Mouse (Mus musculus) olfactory bulb, adult 2 months (tissue): Measurements from ENCODE around the gene Galntl5.

ENCODE experiments used
- CTCF ChIP-seq: fragments of 200-500 bp; IDR thresholded peaks from 2 replicates; pipeline ENCODE4 v1.5.1; 2012; ENCODE audit warnings: low read depth, mild to moderate bottlenecking, low read length, moderate library complexity; ENCODE audit not compliant: insufficient read depth
- POLR2A ChIP-seq: fragments of 200-500 bp; IDR thresholded peaks from 2 replicates; pipeline ENCODE4 v1.6.1; 2012; ENCODE audit warnings: mild to moderate bottlenecking, low read depth, low read length, moderate library complexity; ENCODE audit not compliant: insufficient read depth

DNA sequence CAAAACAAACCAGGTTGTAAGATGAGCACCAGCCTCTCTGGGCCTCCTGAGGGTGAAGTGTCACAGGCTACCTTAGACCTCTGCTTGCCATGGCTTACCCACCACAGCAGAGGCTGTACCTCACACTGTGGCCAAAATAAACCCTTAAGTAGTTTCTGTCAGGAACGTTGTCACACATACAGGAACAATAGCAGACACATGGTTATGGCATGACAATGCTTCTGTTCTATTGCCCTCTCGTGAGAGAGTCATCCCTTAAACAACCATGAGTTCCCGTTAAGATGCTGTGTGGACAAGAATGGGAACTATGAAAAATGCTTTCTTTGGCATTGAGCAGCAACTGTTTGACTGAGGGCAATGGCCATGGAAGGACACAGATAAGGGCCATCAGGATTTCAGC lies 40.3 kb downstream of the Galntl5 start, which contains the start of gene Galnt11:
- TF ChIP-seq CTCF (no peak), POLR2A (no peak)
